Mouse (Mus musculus): ENCODE measurements around the gene Ly6g5c. TPM values are rescaled to one million over a fixed set of nuclear protein-coding genes. Genes with fewer than 3 reads are reported as not detected.
A peak's percentile ranks its signal among the peaks of the same experiment; 100 is the strongest.

The Ly6g5c gene
- polyA plus RNA-seq, 1 experiment from 2014 or later: not detected

- TF ChIP-seq CTCF (IDR thresholded peaks at IDR 0.05; ENCODE audit: low read depth): no peak
- TF ChIP-seq EP300 (optimal IDR thresholded peaks at IDR 0.05): no peak
- H3K36me3 ChIP-seq (ENCODE audit: control insufficient read depth, insufficient read depth, low read length): no peaks in the 10 kb centered on the region
- peak overlapping the region; percentile 22; the same call in 1 of the 2 replicates for H3K4me3 ChIP-seq (ENCODE audit: low read depth, low read length)
- 40% methylated on average over 2 of the region's 2 CpGs for WGBS
- peak overlapping the region; percentile 41 for H3K9ac ChIP-seq (ENCODE audit: low read length)
- no peaks in the 10 kb centered on the region for H3K9me3 ChIP-seq (ENCODE audit: control insufficient read depth, low read length)
- peak overlapping the region; percentile 52 for H3K4me2 ChIP-seq (replicated peaks; ENCODE audit: low read depth)
- H3K27me3 ChIP-seq (ENCODE audit: control insufficient read depth, insufficient read depth, low read length): no peaks in the 10 kb centered on the region
- H3K27ac ChIP-seq (replicated peaks): peak overlapping the region; percentile 84
- DNase-seq (ENCODE audit: low spot score): no peak
- no peak for ATAC-seq (ENCODE audit: low FRiP score, low TSS enrichment)
- no peaks in the 10 kb centered on the region; the same call in 1 of the 2 replicates for H3K4me1 ChIP-seq (replicated peaks; ENCODE audit: control insufficient read depth, insufficient read depth)
These were observed 30.8 kb upstream of the Ly6g5c start for GRCm38 (mm10) chr17:35077285-35077684.

GRCm38 (mm10) chr17:35077786-35078233, 30.3 kb upstream of the Ly6g5c start, which contains the start of gene Ly6g6d:
Ly6g6d (minus strand) TSS chr17:35078065.
- peak within 1 kb of the TSS; percentile 52 for H3K4me2 ChIP-seq (replicated peaks; ENCODE audit: low read depth)
- no peaks in the 10 kb centered on the region; the same call in 1 of the 2 replicates for H3K4me1 ChIP-seq (replicated peaks; ENCODE audit: control insufficient read depth, insufficient read depth)
- H3K27me3 ChIP-seq (ENCODE audit: control insufficient read depth, insufficient read depth, low read length): no peaks in the 10 kb centered on the region
- DNase-seq (ENCODE audit: low spot score): peak; percentile 78
- ATAC-seq (ENCODE audit: low FRiP score, low TSS enrichment): peak; percentile 77
- 14% methylated on average over 14 of the region's 14 CpGs for WGBS
- no peak for TF ChIP-seq EP300 (optimal IDR thresholded peaks at IDR 0.05)
- TF ChIP-seq CTCF (IDR thresholded peaks at IDR 0.05; ENCODE audit: low read depth): peak; percentile 75
- H3K36me3 ChIP-seq (ENCODE audit: control insufficient read depth, insufficient read depth, low read length): no peaks in the 10 kb centered on the region
- peak within 1 kb of the TSS; percentile 84 for H3K27ac ChIP-seq (replicated peaks)
- peak within 1 kb of the TSS; percentile 22 for H3K4me3 ChIP-seq (ENCODE audit: low read depth, low read length)
- peak within 1 kb of the TSS; percentile 41 for H3K9ac ChIP-seq (ENCODE audit: low read length)
- no peaks in the 10 kb centered on the region for H3K9me3 ChIP-seq (ENCODE audit: control insufficient read depth, low read length)

GRCm38 (mm10) chr17:35079778-35080177, 28.3 kb upstream of the Ly6g5c start:
- Histone ChIP-seq H3K4me3 (ENCODE audit: low read depth, low read length) (no peak overlapping the region), H3K4me2 (replicated peaks; ENCODE audit: low read depth) (peak overlapping the region; percentile 11; the same call in 1 of the 2 replicates), H3K4me1 (replicated peaks; ENCODE audit: control insufficient read depth, insufficient read depth) (no peaks in the 10 kb centered on the region; the same call in 1 of the 2 replicates), H3K9ac (ENCODE audit: low read length) (no peak overlapping the region), H3K9me3 (ENCODE audit: control insufficient read depth, low read length) (no peaks in the 10 kb centered on the region), H3K36me3 (ENCODE audit: control insufficient read depth, insufficient read depth, low read length) (no peaks in the 10 kb centered on the region), H3K27ac (replicated peaks) (0 out of 2 replicates have a peak overlapping the region, but pooled peaks have one; percentile 8), H3K27me3 (ENCODE audit: control insufficient read depth, insufficient read depth, low read length) (no peaks in the 10 kb centered on the region)
- DNase-seq (ENCODE audit: low spot score) (peak; percentile 63), ATAC-seq (ENCODE audit: low FRiP score, low TSS enrichment) (peak; percentile 38)
- TF ChIP-seq CTCF (IDR thresholded peaks at IDR 0.05; ENCODE audit: low read depth): peak; percentile 41; the same call in 1 of the 2 replicates
- no peak for TF ChIP-seq EP300 (optimal IDR thresholded peaks at IDR 0.05)
- 39% methylated on average over 9 of the region's 9 CpGs for WGBS

- H3K9ac ChIP-seq (ENCODE audit: low read length): no peak overlapping the region
These were observed 27.8 kb upstream of the Ly6g5c start for GRCm38 (mm10) chr17:35080248-35080647.

GRCm38 (mm10) chr17:35080710-35081109, 27.4 kb upstream of the Ly6g5c start:
- ATAC-seq (ENCODE audit: low FRiP score, low TSS enrichment) (no peak), DNase-seq (ENCODE audit: low spot score) (no peak)
- H3K4me2 ChIP-seq (replicated peaks; ENCODE audit: low read depth): no peak overlapping the region
- H3K9me3 ChIP-seq (ENCODE audit: control insufficient read depth, low read length): no peaks in the 10 kb centered on the region
- TF ChIP-seq CTCF (IDR thresholded peaks at IDR 0.05; ENCODE audit: low read depth) (no peak), EP300 (optimal IDR thresholded peaks at IDR 0.05) (no peak)
- H3K36me3 ChIP-seq (ENCODE audit: control insufficient read depth, insufficient read depth, low read length): no peaks in the 10 kb centered on the region
- H3K9ac ChIP-seq (ENCODE audit: low read length): no peak overlapping the region
- H3K27me3 ChIP-seq (ENCODE audit: control insufficient read depth, insufficient read depth, low read length): no peaks in the 10 kb centered on the region
- WGBS: 85% methylated on average over 4 of the region's 4 CpGs
- no peak overlapping the region for H3K4me3 ChIP-seq (ENCODE audit: low read depth, low read length)
- H3K4me1 ChIP-seq (replicated peaks; ENCODE audit: control insufficient read depth, insufficient read depth): no peaks in the 10 kb centered on the region; the same call in 1 of the 2 replicates
- H3K27ac ChIP-seq (replicated peaks): no peak overlapping the region

More at GRCm38 (mm10) chr17:35080248-35080647, 27.8 kb upstream of the Ly6g5c start:
- TF ChIP-seq CTCF (IDR thresholded peaks at IDR 0.05; ENCODE audit: low read depth): no peak
- TF ChIP-seq EP300 (optimal IDR thresholded peaks at IDR 0.05): no peak
- no peaks in the 10 kb centered on the region; the same call in 1 of the 2 replicates for H3K4me1 ChIP-seq (replicated peaks; ENCODE audit: control insufficient read depth, insufficient read depth)
- WGBS: 46% methylated on average over 6 of the region's 6 CpGs
- no peak for DNase-seq (ENCODE audit: low spot score)
- no peak for ATAC-seq (ENCODE audit: low FRiP score, low TSS enrichment)
- H3K27ac ChIP-seq (replicated peaks): 0 out of 2 replicates have a peak overlapping the region, but pooled peaks have one; percentile 8
- H3K36me3 ChIP-seq (ENCODE audit: control insufficient read depth, insufficient read depth, low read length): no peaks in the 10 kb centered on the region
- no peaks in the 10 kb centered on the region for H3K9me3 ChIP-seq (ENCODE audit: control insufficient read depth, low read length)
- no peak overlapping the region for H3K4me3 ChIP-seq (ENCODE audit: low read depth, low read length)
- H3K27me3 ChIP-seq (ENCODE audit: control insufficient read depth, insufficient read depth, low read length): no peaks in the 10 kb centered on the region
- peak overlapping the region; percentile 11; the same call in 1 of the 2 replicates for H3K4me2 ChIP-seq (replicated peaks; ENCODE audit: low read depth)

- H3K9ac ChIP-seq (ENCODE audit: low read length): no peak overlapping the region
- 87% methylated on average over 16 of the region's 16 CpGs for WGBS
- no peaks in the 10 kb centered on the region; the same call in 1 of the 2 replicates for H3K4me1 ChIP-seq (replicated peaks; ENCODE audit: control insufficient read depth, insufficient read depth)
- ATAC-seq (ENCODE audit: low FRiP score, low TSS enrichment) (no peak), DNase-seq (ENCODE audit: low spot score) (no peak)
- no peaks in the 10 kb centered on the region for H3K36me3 ChIP-seq (ENCODE audit: control insufficient read depth, insufficient read depth, low read length)
- TF ChIP-seq CTCF (IDR thresholded peaks at IDR 0.05; ENCODE audit: low read depth): no peak
- TF ChIP-seq EP300 (optimal IDR thresholded peaks at IDR 0.05): no peak
- no peaks in the 10 kb centered on the region for H3K9me3 ChIP-seq (ENCODE audit: control insufficient read depth, low read length)
- H3K27me3 ChIP-seq (ENCODE audit: control insufficient read depth, insufficient read depth, low read length): no peaks in the 10 kb centered on the region
- no peak overlapping the region for H3K4me2 ChIP-seq (replicated peaks; ENCODE audit: low read depth)
- H3K27ac ChIP-seq (replicated peaks): no peak overlapping the region
- no peak overlapping the region for H3K4me3 ChIP-seq (ENCODE audit: low read depth, low read length)
These were observed 25.1 kb upstream of the Ly6g5c start for GRCm38 (mm10) chr17:35082841-35083576.

Measured in stomach, postnatal 0 days (tissue).